Comparison of ENCODE assay signal across 9 mouse cellular contexts in the genomic region with DNA sequence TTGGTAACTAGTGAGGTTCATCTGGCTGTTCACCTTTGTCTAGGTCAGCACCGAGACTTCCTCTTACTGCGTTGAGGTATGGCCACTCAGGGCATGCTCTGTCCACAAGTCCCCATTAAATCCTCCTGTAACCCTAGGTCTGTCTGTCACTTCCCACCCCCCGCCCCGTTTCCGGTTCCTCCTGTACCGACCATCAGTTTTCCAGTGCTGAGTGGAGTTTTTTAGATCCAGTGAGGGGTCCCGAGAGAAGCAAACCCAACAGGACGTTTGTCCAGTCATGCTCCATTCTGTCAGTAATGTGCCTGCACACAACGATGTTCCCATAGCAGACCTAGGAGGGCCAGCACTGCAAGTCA. TPM values are rescaled to one million over a fixed set of nuclear protein-coding genes. Genes with fewer than 3 reads are reported as not detected.
DNase-seq lines count a peak whose midpoint lies in the region; ATAC-seq and TF ChIP-seq lines count a peak whose summit lies in the region.
"Had no signal": no experiment of that assay in that cellular context is flagged by ENCODE, and none has a peak within 500 bp of the region (broad histone marks: within the 10 kb centered on the region; RNA-seq: fewer than 3 reads in every experiment).

No protein-coding gene starts in this region.

- TF ChIP-seq CTCF in bone marrow macrophage, adult 2 months (IDR thresholded peaks at IDR 0.05; ENCODE audit: low read depth, low read length): no peak
- no peak for TF ChIP-seq CTCF in heart, postnatal 0 days (IDR thresholded peaks at IDR 0.05; ENCODE audit: low read depth)

- no peak for TF ChIP-seq EP300 in heart, postnatal 0 days (IDR thresholded peaks at IDR 0.05; ENCODE audit: low read depth)

- no peak for TF ChIP-seq POLR2A in bone marrow macrophage, adult 2 months (IDR thresholded peaks at IDR 0.05; ENCODE audit: borderline replicate concordance, low read depth, low read length)

- H3K9ac ChIP-seq in heart, embryonic 13.5 days: peak overlapping the region; percentile 67
- 0 out of 2 replicates have a peak overlapping the region, but pooled peaks have one; percentile 12 for H3K9ac ChIP-seq in heart, postnatal 0 days (replicated peaks; ENCODE audit: low read depth, low read length)
- no peak overlapping the region for H3K9ac ChIP-seq in liver, embryonic 16.5 days (ENCODE audit: low read depth, low read length)

- no peaks in the 10 kb centered on the region for H3K9me3 ChIP-seq in heart, embryonic 13.5 days
- H3K9me3 ChIP-seq in heart, postnatal 0 days (replicated peaks; ENCODE audit: control insufficient read depth, low read length): no peaks in the 10 kb centered on the region
- no peaks in the 10 kb centered on the region for H3K9me3 ChIP-seq in liver, embryonic 16.5 days (replicated peaks; ENCODE audit: control insufficient read depth, low read length)

- 48% methylated on average over 9 of the region's 9 CpGs for WGBS in heart, embryonic 13.5 days
- 57% methylated on average over 9 of the region's 9 CpGs for WGBS in heart, postnatal 0 days
- WGBS in liver, embryonic 16.5 days (ENCODE audit: insufficient replicate concordance): 52% methylated on average over 9 of the region's 9 CpGs

- no peaks in the 10 kb centered on the region for H3K36me3 ChIP-seq in heart, embryonic 13.5 days
- H3K36me3 ChIP-seq in heart, postnatal 0 days (replicated peaks; ENCODE audit: control insufficient read depth, insufficient read depth, low read length): no peaks in the 10 kb centered on the region
- H3K36me3 ChIP-seq in liver, embryonic 16.5 days (ENCODE audit: control insufficient read depth, insufficient read depth): no peaks in the 10 kb centered on the region

- H3K27me3 ChIP-seq in heart, embryonic 13.5 days (replicated peaks): no peaks in the 10 kb centered on the region; the same call in 1 of the 2 replicates
- H3K27me3 ChIP-seq in heart, postnatal 0 days (ENCODE audit: control insufficient read depth, insufficient read depth, low read length): peaks cover 3% of the 10 kb centered on the region; the same call in 1 of the 2 replicates
- no peaks in the 10 kb centered on the region for H3K27me3 ChIP-seq in liver, embryonic 16.5 days (ENCODE audit: control insufficient read depth, insufficient read depth, low read depth, low read length)

- no peak for DNase-seq in heart, adult 8-10 months (ENCODE audit: low spot score)
- no peak for DNase-seq in heart, postnatal 0 days (ENCODE audit: low spot score)
- DNase-seq in embryo, embryonic 11 days: no peak
- no peak for DNase-seq in cerebellum, adult 9-10 months
- DNase-seq in adrenal gland, adult 2 months: no peak

- H3K4me2 ChIP-seq in heart, embryonic 13.5 days: peak overlapping the region; percentile 64
- H3K4me2 ChIP-seq in heart, postnatal 0 days (ENCODE audit: low read depth, low read length): peak overlapping the region; percentile 49
- H3K4me2 ChIP-seq in liver, embryonic 16.5 days (ENCODE audit: low read depth, low read length): peak overlapping the region; percentile 44

- 0 out of 2 replicates have a peak, but pooled peaks cover 4% of the 10 kb centered on the region for H3K4me1 ChIP-seq in heart, embryonic 13.5 days
- no peaks in the 10 kb centered on the region for H3K4me1 ChIP-seq in bone marrow macrophage, adult 2 months (ENCODE audit: control insufficient read depth, insufficient read depth, low read length)
- no peaks in the 10 kb centered on the region for H3K4me1 ChIP-seq in heart, postnatal 0 days (ENCODE audit: control insufficient read depth, insufficient read depth)
- H3K4me1 ChIP-seq in liver, embryonic 16.5 days (ENCODE audit: control insufficient read depth, low read depth, low read length): peaks cover under 1% of the 10 kb centered on the region; the same call in 1 of the 2 replicates

- H3K27ac ChIP-seq in heart, embryonic 13.5 days (replicated peaks): no peak overlapping the region; the same call in 1 of the 2 replicates
- H3K27ac ChIP-seq in bone marrow macrophage, adult 2 months (ENCODE audit: insufficient read depth, low read depth, low read length): no peak overlapping the region; the same call in 1 of the 2 replicates
- no peak overlapping the region for H3K27ac ChIP-seq in heart, postnatal 0 days (ENCODE audit: low read depth)
- H3K27ac ChIP-seq in liver, embryonic 16.5 days (ENCODE audit: low read length): no peak overlapping the region

- no peak for ATAC-seq in heart, embryonic 13.5 days (ENCODE audit: extremely low read depth, insufficient number of reproducible peaks, low FRiP score, low TSS enrichment)
- no peak for ATAC-seq in heart, postnatal 0 days (ENCODE audit: insufficient read depth, low read depth)
- no peak for ATAC-seq in liver, embryonic 16.5 days (ENCODE audit: low read depth)

- H3K4me3 ChIP-seq in heart, embryonic 13.5 days: peak overlapping the region; percentile 41
- H3K4me3 ChIP-seq in bone marrow macrophage, adult 2 months (ENCODE audit: insufficient read depth, low read length): peak overlapping the region; percentile 58
- no peak overlapping the region for H3K4me3 ChIP-seq in heart, postnatal 0 days (ENCODE audit: low read depth, low read length)
- H3K4me3 ChIP-seq in liver, embryonic 16.5 days (ENCODE audit: low read depth, low read length): no peak overlapping the region

RNA-seq across cellular contexts. Expression of gene Gaa, which starts 9.5 kb away (rescaled TPM):
- 103 and 104 TPM in 2 replicates for polyA plus RNA-seq in heart, embryonic 13.5 days (2015; fragmentation: Nextera tagmentation; extraction: Ambion mirVana)
- 100 to 1,000 TPM; 108 to 126 (median 114) TPM for total RNA-seq in heart, adult 8-10 months (2022)
- 58.3 and 65.2 TPM in 2 replicates for polyA plus RNA-seq in bone marrow macrophage, adult 2 months (2012; ENCODE audit: insufficient read depth, insufficient read length, missing spikeins)
- total RNA-seq in heart, postnatal 0 days (2014; rRNA removed; ENCODE audit: low replicate concordance): 91.1 and 158 TPM in 2 replicates
- polyA plus RNA-seq in heart, postnatal 0 days (2015; fragmentation: Nextera tagmentation; extraction: Ambion mirVana): 51.8 and 56.3 TPM in 2 replicates
- 25.8 and 30.8 TPM in 2 replicates for polyA plus RNA-seq in liver, embryonic 16.5 days (2015; fragmentation: Nextera tagmentation; extraction: Ambion mirVana)
- total RNA-seq in adrenal gland, adult 2 months (2021): 100 to 1,000 TPM; 119 to 123 TPM
- polyA plus RNA-seq in adrenal gland, adult 2 months (2012; rRNA removed): 363 and 377 TPM in 2 replicates

RNA-seq across cellular contexts. Expression of gene Ccdc40, which starts 29.8 kb away (rescaled TPM):
- 1.5 and 3.1 TPM in 2 replicates for polyA plus RNA-seq in heart, embryonic 13.5 days (2015; fragmentation: Nextera tagmentation; extraction: Ambion mirVana)
- under 1 TPM in 1 of 4 experiments, not detected in 3; 0.20 TPM for total RNA-seq in heart, adult 8-10 months (2022)
- 0.68 and 0.72 TPM in 2 replicates for polyA plus RNA-seq in bone marrow macrophage, adult 2 months (2012; ENCODE audit: insufficient read depth, insufficient read length, missing spikeins)
- total RNA-seq in heart, postnatal 0 days (2014; rRNA removed; ENCODE audit: low replicate concordance): 0.39 TPM in 1 of 2 replicates, not detected in the other
- polyA plus RNA-seq in heart, postnatal 0 days (2015; fragmentation: Nextera tagmentation; extraction: Ambion mirVana): 0.62 and 0.68 TPM in 2 replicates
- 0.61 and 0.68 TPM in 2 replicates for polyA plus RNA-seq in liver, embryonic 16.5 days (2015; fragmentation: Nextera tagmentation; extraction: Ambion mirVana)
- total RNA-seq in adrenal gland, adult 2 months (2021): under 1 TPM; 0.26 to 0.83 TPM
- polyA plus RNA-seq in adrenal gland, adult 2 months (2012; rRNA removed): 0.34 and 1.1 TPM in 2 replicates

RNA-seq across cellular contexts. Expression of gene Tbc1d16, which starts 29.9 kb away (rescaled TPM):
- polyA plus RNA-seq in heart, embryonic 13.5 days (2015; fragmentation: Nextera tagmentation; extraction: Ambion mirVana): 9.6 and 9.7 TPM in 2 replicates
- total RNA-seq in heart, adult 8-10 months (2022): 10 to 100 TPM; 60.3 to 72.2 (median 64.4) TPM
- 5.2 and 5.8 TPM in 2 replicates for polyA plus RNA-seq in bone marrow macrophage, adult 2 months (2012; ENCODE audit: insufficient read depth, insufficient read length, missing spikeins)
- 46.4 and 50.8 TPM in 2 replicates for total RNA-seq in heart, postnatal 0 days (2014; rRNA removed; ENCODE audit: low replicate concordance)
- polyA plus RNA-seq in heart, postnatal 0 days (2015; fragmentation: Nextera tagmentation; extraction: Ambion mirVana): 12.4 and 12.9 TPM in 2 replicates
- polyA plus RNA-seq in liver, embryonic 16.5 days (2015; fragmentation: Nextera tagmentation; extraction: Ambion mirVana): 1.3 and 1.8 TPM in 2 replicates
- total RNA-seq in adrenal gland, adult 2 months (2021): 10 to 100 TPM; 12.8 to 24.5 TPM
- 6.2 and 7.3 TPM in 2 replicates for polyA plus RNA-seq in adrenal gland, adult 2 months (2012; rRNA removed)

RNA-seq across cellular contexts. Expression of gene Eif4a3, which starts 41.7 kb away (rescaled TPM):
- 281 and 304 TPM in 2 replicates for polyA plus RNA-seq in heart, embryonic 13.5 days (2015; fragmentation: Nextera tagmentation; extraction: Ambion mirVana)
- total RNA-seq in heart, adult 8-10 months (2022): 10 to 100 TPM; 57.7 to 77.2 (median 66.8) TPM
- polyA plus RNA-seq in bone marrow macrophage, adult 2 months (2012; ENCODE audit: insufficient read depth, insufficient read length, missing spikeins): 105 and 120 TPM in 2 replicates
- total RNA-seq in heart, postnatal 0 days (2014; rRNA removed; ENCODE audit: low replicate concordance): 156 and 157 TPM in 2 replicates
- polyA plus RNA-seq in heart, postnatal 0 days (2015; fragmentation: Nextera tagmentation; extraction: Ambion mirVana): 197 and 212 TPM in 2 replicates
- polyA plus RNA-seq in liver, embryonic 16.5 days (2015; fragmentation: Nextera tagmentation; extraction: Ambion mirVana): 139 and 146 TPM in 2 replicates
- 100 to 1,000 TPM; 117 to 126 TPM for total RNA-seq in adrenal gland, adult 2 months (2021)
- polyA plus RNA-seq in adrenal gland, adult 2 months (2012; rRNA removed): 38.7 and 44.4 TPM in 2 replicates

RNA-seq across cellular contexts. Expression of gene Card14, which starts 49.4 kb away (rescaled TPM):
- polyA plus RNA-seq in heart, embryonic 13.5 days (2015; fragmentation: Nextera tagmentation; extraction: Ambion mirVana): 0.36 and 0.37 TPM in 2 replicates
- under 1 TPM in 2 of 4 experiments, not detected in 2; 0.13 to 0.14 TPM for total RNA-seq in heart, adult 8-10 months (2022)
- polyA plus RNA-seq in bone marrow macrophage, adult 2 months (2012; ENCODE audit: insufficient read depth, insufficient read length, missing spikeins): not detected in 2 replicates
- 0.66 and 1.2 TPM in 2 replicates for total RNA-seq in heart, postnatal 0 days (2014; rRNA removed; ENCODE audit: low replicate concordance)
- polyA plus RNA-seq in heart, postnatal 0 days (2015; fragmentation: Nextera tagmentation; extraction: Ambion mirVana): 0.41 and 0.48 TPM in 2 replicates
- polyA plus RNA-seq in liver, embryonic 16.5 days (2015; fragmentation: Nextera tagmentation; extraction: Ambion mirVana): 0.21 and 0.24 TPM in 2 replicates
- total RNA-seq in adrenal gland, adult 2 months (2021): 1 to 10 TPM in 1 of 2 experiments, not detected in 1; 1.0 TPM
- polyA plus RNA-seq in adrenal gland, adult 2 months (2012; rRNA removed): 0.55 and 1.3 TPM in 2 replicates
- polyA plus RNA-seq: CD4-positive, CD25-positive, alpha-beta regulatory T cell, adult 4 months had no signal

Comparison
In these comparisons a context has a peak if more than half of its experiments do, and no peak if none do; other contexts are left out.
1. H3K4me3 ChIP-seq: peak in heart, embryonic 13.5 days (single experiment) and bone marrow macrophage, adult 2 months (single experiment); none in heart, postnatal 0 days (single experiment) and liver, embryonic 16.5 days (single experiment).
2. Peak in every context shown above with its lines, with median percentiles within 50 percentile points of each other: H3K4me2 ChIP-seq.